Mouse (Mus musculus) thymus, adult 2 months (tissue): ENCODE measurements around the gene Rbfox2.

Source experiments
- CTCF ChIP-seq: fragments of 200-500 bp; IDR thresholded peaks from 2 replicates; pipeline ENCODE4 v1.5.1; 2012; ENCODE audit warnings: mild to moderate bottlenecking, control low read depth, low read length, moderate library complexity, borderline replicate concordance; ENCODE audit not compliant: control insufficient read depth, poor library complexity, insufficient read depth; ENCODE audit errors: extremely low read depth
- POLR2A ChIP-seq: fragments of 200-500 bp; IDR thresholded peaks from 2 replicates; pipeline ENCODE4 v1.6.1; 2012; ENCODE audit warnings: mild to moderate bottlenecking, low read length, control low read depth, moderate library complexity; ENCODE audit not compliant: control insufficient read depth, poor library complexity, insufficient read depth; ENCODE audit errors: extremely low read depth

DNA sequence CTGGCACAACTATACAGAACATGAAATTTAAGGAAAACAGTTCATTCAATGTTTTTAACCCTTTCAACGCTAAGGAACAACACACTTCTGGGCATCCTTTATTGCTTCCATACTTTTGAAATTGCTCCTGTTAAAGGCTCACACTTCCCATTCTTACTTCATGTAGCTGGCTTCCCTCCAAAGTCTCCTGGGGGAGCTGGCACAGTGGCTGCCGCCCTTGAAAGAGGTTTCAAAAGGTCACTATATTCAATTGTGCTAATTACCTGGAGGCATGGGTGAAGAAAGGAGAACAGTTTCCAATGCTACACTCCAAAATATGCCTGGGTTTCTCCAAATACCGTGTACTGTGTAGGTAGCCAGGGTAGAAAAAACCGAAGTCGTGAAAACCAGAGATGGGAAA is 124.0 kb downstream of the Rbfox2 start:
- no peak for TF ChIP-seq CTCF
- TF ChIP-seq POLR2A = no peak
